In the genomic region with DNA sequence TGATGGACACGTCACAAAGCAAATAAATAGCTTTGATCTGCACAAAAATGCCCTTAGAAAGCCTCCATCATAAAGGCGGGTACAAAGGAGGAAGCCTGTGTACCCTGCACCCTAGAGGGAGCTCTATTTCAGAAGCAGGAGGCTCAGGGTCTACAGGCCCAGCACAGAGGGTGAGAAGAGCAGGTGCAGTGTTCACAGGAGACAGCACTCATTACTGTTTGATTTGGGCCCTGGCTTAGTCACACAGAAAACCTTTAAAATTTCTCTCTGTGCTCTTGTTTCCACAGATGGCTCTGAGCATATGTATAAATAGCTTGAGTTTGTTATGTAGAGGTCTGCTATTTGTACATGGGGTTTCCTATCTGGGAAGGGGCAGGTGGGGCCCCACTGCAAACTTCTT, we compare ENCODE assay signal across 29 mouse cellular contexts.
A peak's percentile ranks its signal among the peaks of the same experiment; 100 is the strongest.
DNase-seq lines count a peak whose midpoint lies in the region; ATAC-seq and TF ChIP-seq lines count a peak whose summit lies in the region.
"Had no signal": no experiment of that assay in that cellular context is flagged by ENCODE, and none has a peak within 500 bp of the region (broad histone marks: within the 10 kb centered on the region; RNA-seq: fewer than 3 reads in every experiment).

No protein-coding gene starts in this region.

- ATAC-seq in frontal cortex, adult (ENCODE audit: low TSS enrichment): no peak
- no peak for ATAC-seq in kidney, embryonic 14.5 days (ENCODE audit: low FRiP score, low TSS enrichment)
- ATAC-seq: activated CD4-positive, CD25-positive, alpha-beta regulatory T cell, adult 4 months; hindbrain, postnatal 0 days; intestine, embryonic 16.5 days; lung, postnatal 0 days had no signal

- peak; percentile 57 for TF ChIP-seq CTCF in layer of hippocampus, adult 2 months (conservative IDR thresholded peaks at IDR 0.05)
- peak in 1 of 2 experiments; percentile 55; a peak in 2 of 4 replicates for TF ChIP-seq CTCF in CH12.LX (conservative IDR thresholded peaks at IDR 0.05 in 1 of 2, IDR thresholded peaks at IDR 0.05 in 1 of 2; ENCODE audit: low read depth in 2 of 2, low read length in 2 of 2)

- dilution Hi-C loops in CH12.LX (cut with MboI; ENCODE audit: extremely low pct_ligation_motif_present, extremely low pct_unique_long_range_greater_than_20kb, low sequenced_read_pairs): no loop called here

- no peak overlapping the region for H3K4me2 ChIP-seq in CH12.LX (ENCODE audit: insufficient read depth, low read depth, poor library complexity, severe bottlenecking)
- H3K4me2 ChIP-seq in myocyte (ENCODE audit: low read depth): no peak overlapping the region
- H3K4me2 ChIP-seq in kidney, embryonic 14.5 days (replicated peaks; ENCODE audit: low read depth, low read length): no peak overlapping the region
- H3K4me2 ChIP-seq: heart, embryonic 12.5 days; kidney, embryonic 15.5 days; neural tube, embryonic 13.5 days; stomach, embryonic 15.5 days had no signal

- TF ChIP-seq POLR2A in CH12.LX (IDR thresholded peaks at IDR 0.05; ENCODE audit: low read depth, low read length): no peak
- TF ChIP-seq POLR2A in myocyte (IDR thresholded peaks at IDR 0.05; ENCODE audit: insufficient read length, low read depth): no peak

- no peak overlapping the region for H3K9ac ChIP-seq in CH12.LX (ENCODE audit: insufficient read depth, low read depth)
- no peak overlapping the region for H3K9ac ChIP-seq in kidney, embryonic 14.5 days (ENCODE audit: low read depth, low read length)
- H3K9ac ChIP-seq: heart, embryonic 12.5 days; kidney, embryonic 15.5 days; neural tube, embryonic 13.5 days; stomach, embryonic 15.5 days had no signal

- H3K27ac ChIP-seq in layer of hippocampus, adult 2 months: peak overlapping the region; percentile 61; the same call in 1 of the 2 replicates
- no peak overlapping the region for H3K27ac ChIP-seq in CH12.LX (ENCODE audit: insufficient read depth, low read depth)
- no peak overlapping the region for H3K27ac ChIP-seq in kidney, embryonic 14.5 days (ENCODE audit: low read depth, low read length)
- H3K27ac ChIP-seq: forebrain, embryonic 10.5 days; hindbrain, postnatal 0 days; kidney, embryonic 15.5 days; limb, embryonic 10.5 days; macrophage; midbrain, embryonic 10.5 days; neural tube, embryonic 13.5 days; stomach, embryonic 15.5 days had no signal

- in situ Hi-C loops in CH12.LX (cut with MboI; ENCODE audit: low pct_ligation_motif_present, low pct_unique_long_range_greater_than_20kb, low sequenced_read_pairs): no loop called here

- WGBS in kidney, embryonic 14.5 days: 67% methylated on average over 2 of the region's 2 CpGs

- H3K4me3 ChIP-seq in layer of hippocampus, adult 2 months: no peak overlapping the region
- H3K4me3 ChIP-seq in CH12.LX (replicated peaks in 1 of 3; ENCODE audit: low read depth in 2 of 3, low read length in 2 of 3, poor library complexity in 1 of 3): no peak overlapping the region
- H3K4me3 ChIP-seq in myocyte: no peak overlapping the region
- no peak overlapping the region for H3K4me3 ChIP-seq in kidney, embryonic 14.5 days (ENCODE audit: low read length)
- H3K4me3 ChIP-seq: forebrain, embryonic 10.5 days; heart, embryonic 12.5 days; kidney, embryonic 15.5 days; limb, embryonic 10.5 days; midbrain, embryonic 10.5 days; neural tube, embryonic 13.5 days; stomach, embryonic 15.5 days had no signal

- H3K27me3 ChIP-seq in CH12.LX (replicated peaks) (no peaks in the 10 kb centered on the region), myocyte (ENCODE audit: control insufficient read depth, insufficient read depth, insufficient read length) (no peaks in the 10 kb centered on the region)
- H3K27me3 ChIP-seq in kidney, embryonic 14.5 days (ENCODE audit: control insufficient read depth, insufficient read depth, low read length): no peaks in the 10 kb centered on the region
- H3K27me3 ChIP-seq: heart, embryonic 12.5 days; kidney, embryonic 15.5 days; neural tube, embryonic 13.5 days; stomach, embryonic 15.5 days had no signal

- H3ac ChIP-seq in myocyte (ENCODE audit: control insufficient read depth, insufficient read length): no peak overlapping the region

- peaks cover 5 to 19% of the 10 kb centered on the region in 2 experiments; a peak in 3 of 4 replicates for H3K4me1 ChIP-seq in CH12.LX (ENCODE audit: control insufficient read depth in 1 of 2, insufficient read depth in 2 of 2)
- no peaks in the 10 kb centered on the region for H3K4me1 ChIP-seq in kidney, embryonic 14.5 days (ENCODE audit: control insufficient read depth, insufficient read depth, low read length)
- H3K4me1 ChIP-seq: heart, embryonic 12.5 days; kidney, embryonic 15.5 days; midbrain, embryonic 10.5 days; stomach, embryonic 15.5 days had no signal

- DNase-seq in layer of hippocampus, adult 2 months (ENCODE audit: low spot score in 2 of 2): no peak
- no peak for DNase-seq in layer of hippocampus, postnatal 10 days (ENCODE audit: low spot score in 2 of 2)
- DNase-seq in CH12.LX (ENCODE audit: extremely low read depth): no peak
- peak; percentile 68 for DNase-seq in thymus, postnatal 14 days
- DNase-seq: adrenal gland, adult 8-10 months; cerebellum, adult 11 months; cerebellum, postnatal 10 days; gastrocnemius, postnatal 14 days; heart, adult 11 months; heart, postnatal 10 days; kidney, postnatal 36 days; layer of hippocampus, adult 9-11 months; retina, postnatal 1 day; right cerebral cortex, postnatal 25 days had no signal

- H3K79me2 ChIP-seq in CH12.LX (replicated peaks; ENCODE audit: control insufficient read depth, extremely low read depth, insufficient read depth, poor library complexity, severe bottlenecking) (no peaks in the 10 kb centered on the region), myocyte (ENCODE audit: control insufficient read depth, insufficient read depth) (no peaks in the 10 kb centered on the region)

- H3K36me3 ChIP-seq in CH12.LX (replicated peaks in 1 of 2; ENCODE audit: control insufficient read depth in 1 of 2, insufficient read depth in 1 of 2, low read length in 1 of 2) (no peaks in the 10 kb centered on the region), myocyte (ENCODE audit: control insufficient read depth, insufficient read depth) (peaks cover 4% of the 10 kb centered on the region)
- H3K36me3 ChIP-seq in kidney, embryonic 14.5 days (ENCODE audit: control insufficient read depth, insufficient read depth, low read length): no peaks in the 10 kb centered on the region
- H3K36me3 ChIP-seq: forebrain, embryonic 10.5 days; heart, embryonic 12.5 days; kidney, embryonic 15.5 days; limb, embryonic 10.5 days; midbrain, embryonic 10.5 days; neural tube, embryonic 13.5 days; stomach, embryonic 15.5 days had no signal

- 0 out of 2 replicates have a peak, but pooled peaks have one; percentile 21 for TF ChIP-seq EP300 in CH12.LX (IDR thresholded peaks at IDR 0.05; ENCODE audit: low read length)

- no peaks in the 10 kb centered on the region for H3K9me3 ChIP-seq in CH12.LX (replicated peaks; ENCODE audit: low read length)
- H3K9me3 ChIP-seq in kidney, embryonic 14.5 days (ENCODE audit: control insufficient read depth, low read length): no peaks in the 10 kb centered on the region
- H3K9me3 ChIP-seq: forebrain, embryonic 10.5 days; heart, embryonic 12.5 days; kidney, embryonic 15.5 days; limb, embryonic 10.5 days; midbrain, embryonic 10.5 days; neural tube, embryonic 13.5 days; stomach, embryonic 15.5 days had no signal

- TF ChIP-seq RAD21 in CH12.LX (IDR thresholded peaks at IDR 0.05; ENCODE audit: low read depth, low read length): peak; percentile 26

TF ChIP-seq in CH12.LX, 34 proteins besides CTCF, POLR2A, EP300 and RAD21:
- peak; percentile 52; the same call in 1 of the 2 replicates for TF ChIP-seq TCF12 (IDR thresholded peaks at IDR 0.05; ENCODE audit: low read depth, low read length)
- TF ChIP-seq MXI1 (IDR thresholded peaks at IDR 0.05; ENCODE audit: low read depth, low read length): no peak
- peak; percentile 26; the same call in 1 of the 2 replicates for TF ChIP-seq SMC3 (IDR thresholded peaks at IDR 0.05; ENCODE audit: low read depth, low read length)
- TF ChIP-seq NRF1 (IDR thresholded peaks at IDR 0.05; ENCODE audit: low read depth, low read length): no peak
- no peak for TF ChIP-seq BHLHE40 (IDR thresholded peaks at IDR 0.05; ENCODE audit: low read depth, low read length)
- TF ChIP-seq MAZ (IDR thresholded peaks at IDR 0.05; ENCODE audit: low read depth, low read length): no peak
- no peak for TF ChIP-seq MYC (IDR thresholded peaks at IDR 0.05; ENCODE audit: low read depth, low read length)

TF ChIP-seq in myocyte, 11 proteins besides CTCF, POLR2A, EP300 and RAD21:
- TF ChIP-seq TCF12 (IDR thresholded peaks at IDR 0.05; ENCODE audit: insufficient read depth, poor library complexity, severe bottlenecking): no peak
- peak in 2 of 3 experiments; percentile 27 to 62 for TF ChIP-seq MYOD1 (IDR thresholded peaks at IDR 0.05; ENCODE audit: control insufficient read depth in 1 of 3, insufficient read length in 2 of 3, low read depth in 2 of 3)
- no peak for TF ChIP-seq MAX (IDR thresholded peaks at IDR 0.05; ENCODE audit: low read depth)
- TF ChIP-seq MYOG (IDR thresholded peaks at IDR 0.05; ENCODE audit: control insufficient read depth in 1 of 3, insufficient read depth in 1 of 3, insufficient read length in 2 of 3, low read depth in 2 of 3): peak in 1 of 3 experiments; percentile 20
- no peak for TF ChIP-seq E2F4 (IDR thresholded peaks at IDR 0.05; ENCODE audit: insufficient read depth)
- TF ChIP-seq TCF3 (IDR thresholded peaks at IDR 0.05; ENCODE audit: insufficient read length, low read depth): no peak
